Mouse (Mus musculus) gastrocnemius, adult 8-10 months (tissue): ENCODE measurements around the gene Prss38. TPM values are rescaled to one million over a fixed set of nuclear protein-coding genes. Genes with fewer than 3 reads are reported as not detected.
A peak's percentile ranks its signal among the peaks of the same experiment; 100 is the strongest.

Experiments
- DNase-seq, 2 experiments: peaks; one replicate each; pipeline ENCODE4 v3.0.0; 2022; ENCODE audit warnings: low spot score in 2 of 2
- total RNA-seq, 4 experiments: library from RNA; stranded (reverse); gene quantifications; 2 replicates each; pipeline ENCODE4 v1.2.4; 2022

The Prss38 gene
- not detected for total RNA-seq

GRCm38 (mm10) chr11:59375475-59375874, at the start of gene Prss38:
TSS of gene Prss38 (minus strand) at chr11:59375657.
- DNase-seq = no peak

- no peak for DNase-seq
These were observed 47.6 kb upstream of the Prss38 start for GRCm38 (mm10) chr11:59423010-59423588.

- no peak for DNase-seq
These were observed 46.5 kb upstream of the Prss38 start for GRCm38 (mm10) chr11:59421967-59422366.

GRCm38 (mm10) chr11:59421436-59421835, 46.0 kb upstream of the Prss38 start:
- no peak for DNase-seq

- DNase-seq = no peak
These were observed 43.3 kb upstream of the Prss38 start for GRCm38 (mm10) chr11:59418708-59419107.

- no peak for DNase-seq
These were observed 37.8 kb upstream of the Prss38 start for GRCm38 (mm10) chr11:59412999-59413863.

- DNase-seq = no peak
These were observed 36.6 kb upstream of the Prss38 start for GRCm38 (mm10) chr11:59412058-59412457.

GRCm38 (mm10) chr11:59410851-59411250, 35.4 kb upstream of the Prss38 start:
- no peak for DNase-seq

- DNase-seq = no peak
These were observed 30.3 kb upstream of the Prss38 start for GRCm38 (mm10) chr11:59405761-59406160.

GRCm38 (mm10) chr11:59400876-59401275, 25.4 kb upstream of the Prss38 start:
- no peak for DNase-seq

- DNase-seq = no peak
These were observed 24.4 kb upstream of the Prss38 start for GRCm38 (mm10) chr11:59399830-59400229.

- no peak for DNase-seq
These were observed 22.3 kb upstream of the Prss38 start for GRCm38 (mm10) chr11:59397536-59398371.

- no peak for DNase-seq
These were observed 19.0 kb upstream of the Prss38 start for GRCm38 (mm10) chr11:59394451-59394850.

- DNase-seq = no peak
These were observed 18.1 kb upstream of the Prss38 start for GRCm38 (mm10) chr11:59393591-59393990.

- no peak for DNase-seq
These were observed 16.8 kb upstream of the Prss38 start for GRCm38 (mm10) chr11:59392300-59392699.

GRCm38 (mm10) chr11:59390470-59390869, 15.0 kb upstream of the Prss38 start:
- DNase-seq = no peak

GRCm38 (mm10) chr11:59389617-59390016, 14.2 kb upstream of the Prss38 start:
- no peak for DNase-seq

GRCm38 (mm10) chr11:59388806-59389205, 13.3 kb upstream of the Prss38 start:
- no peak for DNase-seq

GRCm38 (mm10) chr11:59387471-59387870, 12.0 kb upstream of the Prss38 start:
- DNase-seq = no peak

- DNase-seq = no peak
These were observed 9.7 kb upstream of the Prss38 start for GRCm38 (mm10) chr11:59385123-59385522.

- peak in 1 of 2 experiments; percentile 47 for DNase-seq
These were observed 9.0 kb upstream of the Prss38 start for GRCm38 (mm10) chr11:59384441-59384959.

- no peak for DNase-seq
These were observed 4.1 kb upstream of the Prss38 start for GRCm38 (mm10) chr11:59379547-59379946.
